Mouse (Mus musculus): ENCODE measurements at regions not wholly inside any gene's neighbourhood (a gene's known extent, or its start where the extent isn't known, plus 50 kb on each side); places are given as distances from the start of the nearest gene placed in this dataset.
"Not testable (repeated sequence)": the region's sequence is repeated elsewhere in the genome, so short reads cannot be mapped to it uniquely, and the experiment has no call there.

DNA sequence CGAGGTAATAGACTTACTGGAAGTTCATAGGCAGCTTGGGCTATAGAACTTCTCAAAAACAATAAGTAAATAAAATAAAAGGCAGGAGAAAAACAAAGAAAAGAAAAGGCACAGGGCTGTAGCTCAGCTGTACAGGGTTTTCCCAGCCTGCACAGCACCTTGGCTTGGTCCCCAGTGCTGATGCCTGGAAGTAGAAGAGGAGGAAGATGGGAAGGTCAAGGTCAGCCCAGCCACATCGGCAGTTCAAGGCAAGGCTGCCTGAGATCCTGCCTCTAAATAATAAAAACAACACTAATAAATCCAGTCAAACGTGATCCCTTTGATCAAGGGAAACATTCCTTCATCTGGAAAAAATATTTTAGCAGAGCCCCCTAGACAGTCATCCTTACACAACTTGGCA is 103.1 kb downstream of the Cenpf start:
- DNase-seq, result no peak

DNA sequence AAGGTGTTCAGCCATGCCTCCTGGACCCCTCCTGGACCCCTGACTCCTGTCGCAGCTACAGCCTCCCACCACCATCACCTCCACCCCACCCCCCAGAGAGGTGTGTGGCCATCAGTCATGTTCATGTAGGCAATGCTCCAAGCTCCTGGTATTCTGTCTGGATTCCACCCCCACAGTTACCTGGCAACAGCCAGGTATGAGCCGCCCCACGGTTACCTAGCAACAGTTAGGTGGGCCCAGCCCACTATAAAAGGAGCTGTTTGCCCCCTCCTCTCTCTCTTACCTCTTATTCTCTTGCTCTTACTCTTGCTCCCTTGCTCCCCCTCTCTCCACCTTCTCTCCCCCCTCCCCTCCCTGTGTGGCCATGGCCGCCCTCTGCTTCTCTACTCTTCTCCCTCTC is 106.5 kb downstream of the Cenpf start:
- no peak for DNase-seq

DNA sequence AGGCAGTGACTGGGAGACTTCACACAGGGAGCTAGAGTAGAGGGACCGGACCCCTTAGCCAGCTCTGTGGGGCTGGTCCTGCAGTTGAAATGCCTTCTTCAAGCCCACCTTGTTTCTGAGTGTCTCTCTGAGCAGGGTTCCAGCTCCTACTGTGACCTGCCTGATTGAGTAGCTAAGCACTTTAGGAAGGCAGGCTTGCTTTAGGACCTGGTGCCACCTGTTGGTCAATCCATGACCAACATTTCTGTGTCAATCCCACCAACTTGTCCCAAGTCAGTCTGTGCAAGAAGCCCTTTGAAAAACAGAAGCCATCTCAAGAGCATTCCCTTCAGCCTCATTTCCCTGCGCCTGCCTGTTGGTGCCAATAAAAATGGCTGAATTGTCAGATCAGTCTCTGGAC is 108.5 kb downstream of the Cenpf start:
- peak in 1 of 2 experiments; percentile 17 for DNase-seq

DNA sequence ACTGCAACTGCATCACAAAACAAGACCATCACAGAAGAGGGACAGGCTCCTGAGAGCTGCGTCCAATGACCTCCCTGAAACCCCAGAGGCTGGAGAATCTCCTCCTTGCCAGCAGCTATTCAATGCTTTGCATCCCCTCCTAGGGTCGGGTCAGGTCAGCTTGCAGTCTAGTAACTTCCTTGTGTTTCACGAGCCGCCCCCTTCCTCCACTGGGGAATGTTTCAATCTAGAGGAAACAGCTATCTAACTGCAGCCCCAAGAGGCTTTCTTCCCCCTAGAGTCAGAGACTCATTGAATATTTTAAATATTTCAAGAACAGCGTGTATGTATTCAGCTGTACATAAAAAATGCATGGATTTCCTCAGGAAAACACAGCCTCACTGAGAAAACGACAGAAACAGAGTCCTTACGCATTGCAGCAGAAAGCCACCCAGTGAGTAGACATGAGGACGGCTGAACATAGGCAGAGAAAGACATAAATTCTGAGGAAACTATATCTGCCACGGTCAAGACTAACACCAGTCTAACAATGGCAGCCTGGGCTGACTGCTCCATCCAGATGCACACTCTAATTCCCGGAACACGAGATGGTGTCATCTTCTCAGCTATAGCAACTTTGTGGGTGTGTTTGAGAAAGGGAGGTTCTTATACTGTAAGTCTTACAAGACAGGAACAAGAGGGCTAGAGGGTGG is 111.4 kb downstream of the Cenpf start:
- no peak for DNase-seq

DNA sequence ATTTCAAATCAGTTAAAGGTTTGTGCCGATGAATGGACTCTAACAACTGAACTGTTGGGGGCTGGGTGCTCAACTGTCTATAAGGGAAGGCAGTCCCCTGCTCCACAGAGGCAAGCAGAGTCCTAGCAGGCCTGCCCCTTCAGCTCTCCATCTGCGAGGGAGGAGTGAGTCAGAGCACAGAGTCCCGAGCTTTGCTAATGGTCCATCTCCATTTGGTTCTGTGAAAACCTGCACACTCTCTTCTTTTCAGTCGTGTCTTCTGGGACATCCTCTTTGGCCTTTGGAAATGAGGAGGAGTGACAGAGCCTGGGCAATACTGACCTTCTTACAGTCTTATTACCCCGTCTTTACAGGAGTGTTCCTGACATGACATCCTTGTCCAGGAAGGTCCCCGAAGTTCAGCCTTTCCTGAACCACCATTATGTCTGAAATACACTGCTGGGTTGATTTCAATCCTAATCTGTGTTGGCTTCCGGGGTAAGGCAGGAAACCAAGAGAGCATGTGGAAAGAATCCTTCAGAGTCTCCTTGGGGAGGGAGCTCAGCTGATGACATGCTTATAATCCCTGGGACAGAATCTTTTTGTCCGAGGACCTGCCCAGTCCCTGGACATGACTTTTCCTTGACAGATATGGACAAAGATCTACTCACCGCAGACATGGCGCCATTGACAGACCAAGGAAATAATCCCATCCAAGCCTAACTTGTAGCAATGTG is 112.2 kb downstream of the Cenpf start:
- DNase-seq, result no peak

DNA sequence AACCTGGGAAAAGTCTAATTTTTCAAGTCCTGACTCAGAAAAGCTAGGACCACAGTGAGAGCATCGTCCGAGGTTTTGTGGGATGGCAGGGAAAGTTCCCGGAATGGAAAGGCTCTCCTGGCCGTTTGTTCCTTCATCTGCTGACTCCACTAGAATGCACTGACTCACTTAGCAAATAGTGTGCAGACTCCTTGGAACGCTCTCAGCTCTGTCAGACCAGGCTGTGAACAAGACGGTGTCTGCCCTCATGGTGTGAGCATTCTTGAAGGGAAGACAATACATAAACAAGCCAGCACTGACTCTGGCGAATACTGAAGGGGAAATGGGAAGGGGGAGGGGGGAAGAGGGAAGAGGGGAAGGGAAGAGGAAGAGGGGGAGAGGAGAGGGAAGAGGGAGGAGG is 121.4 kb downstream of the Cenpf start:
- DNase-seq, result no peak

DNA sequence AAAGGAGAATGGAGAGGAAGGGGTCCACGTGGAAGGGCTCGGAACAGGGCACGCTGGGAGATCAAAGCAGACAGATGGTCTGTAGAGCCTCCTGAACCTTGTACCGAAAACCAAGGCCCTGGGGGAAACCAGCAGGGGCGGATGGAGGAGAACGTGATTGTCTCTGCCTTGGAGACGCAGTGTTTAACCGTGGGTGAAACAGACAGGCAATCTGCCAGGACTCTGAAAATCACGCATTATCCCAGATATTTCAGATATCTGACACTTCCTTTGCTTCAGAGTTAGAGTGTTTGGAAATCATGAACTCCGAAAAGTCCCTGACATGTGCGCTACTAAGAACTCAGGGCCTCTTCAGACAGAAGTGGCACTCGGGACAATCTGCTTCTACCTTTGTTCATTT is 126.1 kb downstream of the Cenpf start:
- DNase-seq, result no peak

DNA sequence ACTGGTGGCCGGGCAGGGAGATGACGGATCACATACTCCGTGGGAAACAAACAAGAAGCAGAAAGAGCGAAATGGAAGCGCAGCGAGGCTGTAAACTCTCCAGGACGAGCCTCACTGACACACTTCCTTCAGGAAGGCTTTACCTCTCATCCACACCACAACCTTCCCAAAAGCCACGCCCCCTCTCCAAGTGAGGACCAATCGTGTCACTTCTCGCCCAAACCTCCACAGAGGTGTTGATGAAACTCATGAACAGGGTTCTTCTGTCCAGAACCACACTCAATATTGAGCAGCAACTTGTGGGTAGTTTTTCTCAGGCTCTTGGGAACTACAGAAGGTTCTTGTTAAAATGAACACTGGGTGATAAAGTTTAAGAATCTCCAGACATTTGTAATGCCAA is 127.3 kb downstream of the Cenpf start:
- no peak for DNase-seq

DNA sequence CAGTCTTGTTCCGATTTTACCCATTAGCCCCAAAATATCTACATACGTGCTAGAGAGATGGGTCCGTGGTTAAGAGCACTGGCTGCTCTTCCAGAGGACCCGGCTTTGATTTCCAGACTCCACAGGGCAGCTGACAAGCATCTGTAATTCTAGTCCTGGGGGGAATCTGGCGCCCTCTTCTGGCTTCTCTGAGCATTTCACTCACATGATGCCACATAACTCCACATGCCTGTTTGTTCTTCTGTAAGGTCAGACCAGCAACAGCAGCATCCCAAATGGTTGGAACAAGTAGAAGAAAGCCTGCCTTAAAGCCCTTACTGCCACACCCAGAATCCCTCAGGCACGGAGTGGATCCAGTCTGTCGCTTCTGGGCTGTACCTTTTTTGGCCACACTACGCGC is 137.0 kb downstream of the Cenpf start:
- DNase-seq, result no peak

DNA sequence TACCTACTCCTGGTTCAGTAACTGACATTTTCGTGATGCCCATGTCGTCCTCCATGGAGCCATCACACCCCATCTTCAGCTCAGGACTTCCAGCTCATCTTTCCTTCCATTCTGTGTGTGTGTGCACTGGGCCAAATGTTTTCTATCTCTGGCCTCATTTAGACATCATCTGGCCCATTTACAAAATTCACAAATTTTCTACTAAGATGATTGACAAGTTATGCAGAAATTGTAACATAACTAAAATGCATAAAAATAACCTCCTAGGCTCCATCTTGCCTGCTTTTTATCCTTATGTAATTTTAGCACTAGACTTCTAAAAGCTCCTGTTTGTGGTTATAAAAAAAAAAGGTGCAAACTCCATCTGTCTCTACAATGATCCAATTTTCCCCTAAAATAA is 130.8 kb upstream of the Kcnk2 start:
- no peak for DNase-seq

DNA sequence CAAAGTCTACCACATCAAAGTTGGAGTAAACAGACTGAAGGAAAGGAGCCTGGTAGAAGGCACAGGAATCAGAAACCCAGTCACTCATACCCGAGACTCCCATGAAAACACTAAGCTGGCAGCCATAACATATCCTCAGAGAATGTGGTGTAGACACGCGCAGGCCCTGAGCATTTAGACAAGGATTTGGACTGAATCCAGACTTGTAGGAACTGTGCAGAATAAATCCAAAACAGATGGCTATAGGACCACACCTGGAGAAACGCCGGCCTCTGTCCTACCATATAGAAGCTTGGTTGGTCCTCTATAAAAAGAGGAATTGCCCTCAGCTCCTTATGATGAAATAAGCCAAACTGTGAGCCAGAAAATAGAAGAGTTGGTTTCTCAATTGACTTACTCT is 124.3 kb upstream of the Kcnk2 start:
- DNase-seq, result no peak

DNA sequence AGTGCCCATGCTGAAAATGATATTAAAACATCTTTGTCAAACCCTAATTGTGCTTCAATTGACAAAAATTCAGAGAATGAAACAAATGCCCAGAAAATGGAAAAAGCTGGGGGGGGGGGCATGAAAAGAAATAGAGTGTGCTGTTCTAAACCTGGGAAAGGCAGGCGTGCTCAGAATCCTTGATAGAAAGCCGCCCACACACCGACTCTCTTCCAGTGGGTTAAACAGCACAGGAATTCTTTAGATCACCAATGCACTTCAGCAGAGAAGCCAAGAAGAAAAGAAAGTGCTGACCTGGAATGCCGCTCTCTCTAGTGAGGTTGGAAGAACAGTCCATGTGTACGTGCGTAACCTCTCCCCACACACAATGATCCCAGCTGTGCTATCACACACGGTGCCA is 113.4 kb upstream of the Kcnk2 start:
- DNase-seq, result no peak

DNA sequence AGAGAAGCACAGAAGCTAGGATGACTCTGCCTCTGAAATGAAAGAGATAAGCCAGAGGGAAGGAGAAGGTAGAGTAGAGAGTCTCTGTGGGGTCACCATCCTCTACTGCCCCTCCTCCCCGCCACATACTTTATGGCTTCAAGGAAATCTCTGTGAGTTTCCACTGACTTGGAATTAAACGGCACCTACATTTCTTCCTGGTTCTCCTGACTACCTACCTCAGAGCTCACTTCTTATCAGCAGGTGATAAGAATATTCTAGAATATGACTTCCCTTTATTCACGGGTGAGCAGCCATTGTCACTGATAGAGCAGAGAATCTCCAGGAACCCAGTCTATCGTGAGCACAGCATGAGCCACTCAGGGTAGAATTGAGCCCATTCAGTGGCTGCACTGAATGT is 111.3 kb upstream of the Kcnk2 start:
- no peak for DNase-seq

DNA sequence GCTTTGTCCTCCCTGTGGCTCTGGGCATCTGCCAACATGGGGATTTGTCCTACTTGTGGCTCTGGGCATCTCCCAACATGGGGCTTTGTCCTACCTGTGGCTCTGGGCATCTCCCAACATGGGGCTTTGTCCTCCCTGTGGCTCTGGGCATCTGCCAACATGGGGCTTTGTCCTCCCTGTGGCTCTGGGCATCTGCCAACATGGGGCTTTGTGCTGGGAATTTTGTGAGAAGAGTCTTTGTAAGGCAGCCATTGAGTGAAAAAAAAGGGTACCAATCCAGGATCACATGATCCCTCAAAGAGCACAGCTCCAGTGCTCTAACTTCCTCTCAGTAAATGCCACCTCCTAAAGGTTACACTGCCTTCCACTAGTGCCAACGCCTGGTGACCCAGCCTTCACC is 105.2 kb upstream of the Kcnk2 start:
- DNase-seq, result not testable (repeated sequence)

DNA sequence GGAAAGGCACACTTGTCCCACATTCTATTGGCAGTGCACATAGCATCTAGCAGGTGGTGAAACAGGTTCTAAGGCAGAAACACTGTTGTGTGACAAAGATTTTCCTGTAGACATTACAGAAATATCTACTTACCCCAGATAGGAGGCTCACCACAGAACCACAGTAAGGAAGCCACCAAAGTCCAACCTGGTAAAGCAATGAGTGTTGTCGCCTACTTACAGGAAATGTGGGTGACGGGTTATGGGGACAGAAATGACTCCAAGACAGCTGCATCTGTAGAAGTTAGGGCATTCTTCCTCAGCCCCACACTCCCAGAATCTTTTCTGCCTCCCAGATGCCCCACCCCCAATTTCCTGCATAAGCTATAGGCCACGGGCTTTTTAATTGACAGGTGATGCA is 97.6 kb upstream of the Kcnk2 start:
- DNase-seq, result no peak

DNA sequence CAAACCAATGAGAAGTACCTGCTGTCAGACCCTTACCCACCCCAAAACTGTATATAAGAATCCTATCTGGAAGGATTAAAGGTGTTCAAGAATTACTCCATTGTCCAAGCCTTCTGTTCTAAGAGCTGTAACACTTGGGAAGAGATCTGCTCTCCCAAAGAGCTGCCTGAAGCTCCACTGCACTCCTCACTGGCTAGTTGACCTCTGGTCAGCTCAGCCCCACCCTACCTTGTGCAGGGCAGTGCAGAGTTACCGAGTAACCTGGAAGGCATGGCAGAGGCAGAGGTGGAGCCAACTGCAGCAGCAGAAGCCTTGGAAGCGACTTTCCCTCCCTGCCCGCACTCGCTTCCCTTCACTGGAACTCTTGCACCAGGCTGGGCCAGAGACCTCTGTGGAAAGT is 97.1 kb upstream of the Kcnk2 start:
- DNase-seq, result no peak

DNA sequence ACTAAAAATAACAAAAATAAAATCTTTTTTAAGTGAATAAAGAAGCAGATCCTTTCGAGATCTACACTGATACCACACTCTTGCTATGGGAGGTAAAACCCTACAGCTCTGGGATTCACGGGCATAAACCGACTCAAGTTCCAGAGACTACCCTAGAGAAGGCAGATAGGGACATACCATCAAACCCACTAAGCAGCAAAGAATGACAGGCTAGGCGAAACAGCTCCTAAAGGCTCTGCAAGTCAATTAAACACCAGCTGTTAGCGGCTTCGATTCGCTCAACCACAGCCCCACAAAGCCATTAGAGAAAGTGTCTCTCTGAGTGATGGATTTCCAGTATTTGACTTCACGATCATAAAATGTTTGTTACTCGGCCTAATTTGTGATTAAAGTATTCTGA is 95.0 kb upstream of the Kcnk2 start:
- DNase-seq, result no peak

DNA sequence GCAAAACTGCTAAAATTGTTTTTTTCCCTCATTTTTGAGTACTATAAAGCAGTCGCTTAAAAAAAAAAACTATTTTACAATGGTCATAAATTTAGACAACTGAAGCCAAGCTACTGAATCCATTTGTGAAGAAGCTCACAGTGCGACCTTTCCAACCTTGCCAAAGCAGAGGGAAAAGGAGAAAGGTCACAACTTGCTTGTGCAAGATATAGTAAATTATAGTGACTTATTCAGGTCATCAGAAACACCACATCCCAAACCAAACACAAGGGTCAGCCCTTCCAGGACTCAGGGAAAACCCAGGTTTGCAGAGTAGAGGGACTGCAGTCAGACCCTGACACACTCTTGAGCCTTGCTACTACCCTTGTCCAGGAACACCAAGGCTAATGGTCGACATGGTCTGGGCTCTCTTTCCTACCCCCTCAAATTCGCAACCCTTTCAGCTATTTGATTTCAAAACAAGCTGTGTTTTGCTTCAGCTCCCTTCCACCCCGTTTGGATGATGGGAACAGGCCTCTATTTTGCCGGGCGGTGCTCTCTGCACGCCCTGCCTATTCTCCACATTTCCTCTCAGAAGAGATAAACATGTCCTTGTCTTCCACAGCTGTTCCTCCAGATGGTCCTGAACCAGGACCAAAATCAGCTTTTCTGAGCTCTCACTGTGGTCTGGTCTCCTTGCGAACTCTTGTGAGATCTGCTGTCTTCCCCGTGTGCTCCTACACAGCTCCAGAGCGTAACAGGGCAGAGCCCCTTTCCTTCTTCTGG is 93.5 kb upstream of the Kcnk2 start:
- DNase-seq, result no peak

DNA sequence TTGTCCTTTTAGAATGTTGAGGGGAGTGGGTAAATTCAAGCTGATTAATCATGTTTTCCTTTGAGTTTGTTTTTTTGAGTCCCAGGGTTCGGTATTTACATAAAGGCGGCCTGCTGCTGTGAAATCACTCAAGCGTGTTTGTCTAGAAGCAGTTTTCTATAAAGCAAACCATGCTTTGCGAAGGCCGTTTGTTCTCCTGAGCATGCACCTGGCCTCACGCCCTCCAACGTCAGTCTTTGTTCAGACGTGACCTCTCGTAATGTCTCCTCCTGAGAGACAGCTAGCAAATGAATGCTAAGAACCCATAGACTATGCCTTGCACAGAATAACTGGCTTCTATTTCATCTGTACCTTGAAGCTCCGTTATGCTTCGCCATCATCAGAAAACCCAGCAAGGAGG is 92.8 kb upstream of the Kcnk2 start:
- DNase-seq, result no peak

DNA sequence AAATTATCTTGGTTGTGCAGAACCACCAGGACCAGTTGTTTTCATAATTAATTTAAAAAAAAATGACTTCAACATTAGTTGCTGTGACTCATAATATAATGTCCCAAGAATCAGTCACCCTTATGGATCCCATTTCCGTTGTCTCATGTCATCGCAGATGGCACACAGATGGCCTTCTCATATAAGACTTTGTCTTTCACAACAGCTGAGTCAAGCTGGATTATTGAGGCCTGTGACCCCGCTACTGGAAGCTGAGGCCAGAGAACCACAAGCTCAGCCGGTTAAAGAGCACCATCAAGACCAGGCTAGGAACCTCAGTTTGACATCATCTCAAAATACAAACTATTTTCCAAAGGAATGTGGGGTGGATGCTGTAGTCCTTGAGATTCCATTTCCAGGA is 83.3 kb upstream of the Kcnk2 start:
- DNase-seq, result no peak

DNA sequence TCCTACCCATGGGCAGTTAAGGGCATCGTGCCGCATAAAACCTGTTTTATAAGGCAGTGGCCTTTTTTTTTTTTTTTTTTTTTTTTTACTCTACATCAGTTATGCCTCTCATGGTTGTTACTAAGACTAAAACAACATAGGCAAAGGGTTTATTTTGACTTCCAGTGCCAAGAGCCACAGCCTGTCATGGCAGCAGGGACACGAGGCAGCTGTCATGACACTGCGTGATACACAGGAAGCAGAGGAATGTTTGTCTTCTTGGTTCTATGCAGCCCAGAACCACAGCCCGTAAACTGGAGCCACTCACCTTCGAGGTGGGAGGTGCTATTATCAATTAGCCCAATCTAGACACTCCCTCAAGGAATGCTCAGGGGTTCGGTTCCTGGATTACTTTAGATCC is 81.3 kb upstream of the Kcnk2 start:
- DNase-seq, result no peak

DNA sequence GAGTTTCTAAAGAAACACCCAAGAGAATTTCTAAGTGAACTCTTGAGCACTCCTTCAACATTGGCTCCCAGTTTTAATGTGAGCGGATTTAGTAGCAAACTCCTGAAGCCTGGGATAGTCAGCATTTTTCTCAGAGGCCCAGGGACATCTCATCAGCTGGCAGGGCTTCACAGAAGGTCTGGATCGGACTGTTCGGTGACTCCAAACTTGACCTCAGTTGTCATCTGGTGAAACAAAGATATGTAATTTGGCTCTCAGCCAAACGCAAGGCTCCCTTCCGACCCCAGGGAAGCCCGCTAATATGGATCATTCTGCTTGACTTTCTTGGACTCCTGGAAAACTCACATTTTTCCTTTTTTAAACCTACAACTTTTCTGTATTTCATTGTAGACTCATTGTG is 76.0 kb upstream of the Kcnk2 start:
- no peak for DNase-seq

DNA sequence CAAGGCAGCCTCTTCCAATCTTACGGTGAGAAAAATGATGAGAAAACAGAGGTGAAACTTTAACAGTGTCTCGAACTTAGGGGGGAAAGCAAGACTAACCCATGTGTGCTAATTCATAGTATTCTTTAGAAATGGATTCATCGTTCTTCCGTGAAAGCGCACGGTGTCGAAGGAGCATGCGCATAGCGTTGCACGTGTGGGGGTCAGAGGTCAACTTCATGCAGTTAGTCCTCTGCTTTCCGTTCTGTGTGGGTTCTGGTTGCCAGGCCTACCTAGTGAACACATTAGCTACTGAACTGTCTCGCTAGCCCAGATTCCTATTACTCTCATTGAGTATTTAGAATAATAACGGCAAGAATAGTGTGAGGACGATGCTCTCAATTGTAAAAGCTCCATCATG is 74.7 kb upstream of the Kcnk2 start:
- DNase-seq, result no peak

DNA sequence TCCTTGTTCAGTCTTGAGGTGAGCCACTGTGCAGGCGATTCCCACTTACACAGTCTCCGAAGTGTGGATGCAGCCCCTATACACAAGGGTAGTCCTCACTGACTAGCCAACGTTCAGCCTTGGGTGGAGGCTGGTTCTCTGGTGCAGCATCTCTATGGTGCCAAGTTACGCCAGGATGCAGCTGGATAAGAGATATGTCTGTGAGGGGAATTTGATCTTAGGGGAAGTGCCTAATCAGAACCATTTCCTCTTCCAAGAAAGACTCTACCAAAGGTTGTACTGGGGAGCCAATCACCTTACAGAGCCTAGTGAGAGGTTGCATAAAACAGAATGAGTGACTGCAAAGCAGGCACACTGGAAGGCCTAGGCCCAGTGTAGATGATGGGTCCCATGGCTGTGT is 71.0 kb upstream of the Kcnk2 start:
- DNase-seq, result no peak
